Mouse (Mus musculus) neutrophil, adult 5-6 weeks (primary cell): ENCODE results near the gene Trak2. TPM values are rescaled to one million over a fixed set of nuclear protein-coding genes. Genes with fewer than 3 reads are reported as not detected.
"Not testable (repeated sequence)": the region's sequence is repeated elsewhere in the genome, so short reads cannot be mapped to it uniquely, and the experiment has no call there.

ENCODE experiments used
- ATAC-seq: fragments of 151-379, 151-347 bp; 2 replicates; pipeline ENCODE4 v1.8.0; 2017; ENCODE audit warnings: mild to moderate bottlenecking, moderate TSS enrichment; ENCODE audit not compliant: insufficient number of reproducible peaks, poor library complexity, low FRiP score, severe bottlenecking; ENCODE audit errors: extremely low read depth
- total RNA-seq: library from RNA; stranded (forward); fragments of 200-1000 nt; gene quantifications from 2 replicates; pipeline ENCODE4 v1.2.3, GENCODE M21; 2017

The Trak2 gene
- total RNA-seq, 1 experiment from 2014 or later: 61.7 TPM

DNA sequence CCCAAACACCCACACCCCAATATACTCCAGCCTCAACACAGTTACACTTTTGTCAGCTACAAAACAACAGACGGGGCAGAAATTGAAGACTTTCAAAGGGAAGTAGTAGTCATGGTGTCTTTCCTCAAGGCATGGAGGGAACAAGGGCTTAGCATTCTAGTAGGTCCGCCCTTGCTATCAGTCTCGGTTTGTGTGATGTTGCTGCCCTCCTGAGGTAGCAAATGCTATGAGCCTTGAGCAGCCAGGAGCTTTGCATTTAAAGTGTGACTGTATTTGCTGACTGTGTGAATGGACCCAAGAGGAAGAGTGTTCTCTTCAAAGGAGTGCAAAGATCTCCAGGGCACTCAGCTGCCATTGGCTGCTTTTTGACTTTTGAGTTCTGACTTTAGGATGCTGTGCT is 75.7 kb downstream of the Trak2 start:
- ATAC-seq: peak; percentile 93; the same call in 1 of the 2 replicates

DNA sequence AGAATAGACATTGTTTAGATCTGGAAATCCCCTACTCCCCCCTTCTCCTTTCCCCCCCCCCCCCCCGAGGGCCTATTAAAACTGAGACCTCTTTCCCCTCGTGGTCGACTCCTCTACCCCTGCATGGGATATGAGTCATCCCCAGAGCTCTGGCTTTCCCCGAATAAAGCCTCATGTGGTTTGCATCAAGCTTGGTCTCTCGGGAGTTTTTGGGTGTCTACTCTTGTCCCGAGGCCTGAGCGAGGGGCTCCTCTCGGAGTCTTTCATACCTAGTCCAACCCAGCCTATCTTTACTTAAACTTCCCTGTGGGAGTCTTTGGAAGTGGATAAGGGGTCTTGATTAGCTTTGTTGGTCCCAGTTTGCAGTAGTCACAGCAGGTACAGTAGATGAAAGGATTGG is 80.8 kb downstream of the Trak2 start:
- ATAC-seq: not testable (repeated sequence)

DNA sequence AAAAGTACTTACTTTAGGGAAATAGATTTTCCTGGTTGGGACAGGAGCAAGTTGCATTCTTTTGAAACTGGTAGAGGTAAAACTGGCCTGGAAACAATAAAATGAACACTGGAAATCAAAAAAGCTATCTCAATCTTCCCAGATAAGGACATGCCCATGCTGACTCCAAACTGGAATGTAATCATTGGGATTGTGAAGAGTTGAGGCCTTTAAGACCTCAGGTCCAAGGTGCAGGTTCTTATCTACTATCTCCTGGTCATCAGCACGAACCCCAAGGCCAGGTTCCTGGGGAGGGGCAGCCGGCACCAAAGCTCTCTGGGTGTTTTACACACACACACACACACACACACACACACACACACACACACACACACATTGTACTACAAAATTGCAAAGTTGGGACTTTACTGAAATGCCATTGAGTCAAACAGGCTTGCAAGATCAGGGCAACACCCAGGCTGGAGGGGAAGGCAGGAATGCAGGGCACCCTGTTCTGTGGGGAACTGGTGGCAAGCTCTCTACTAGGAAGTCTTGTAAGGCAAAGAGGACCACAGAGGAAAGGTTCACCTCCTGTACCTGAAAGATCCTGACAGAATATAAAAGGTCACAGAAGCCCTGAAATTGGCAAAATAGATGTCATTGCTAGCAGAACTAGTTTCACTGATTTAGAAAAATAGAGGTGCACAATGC is 81.6 kb downstream of the Trak2 start:
- not testable (repeated sequence) for ATAC-seq

DNA sequence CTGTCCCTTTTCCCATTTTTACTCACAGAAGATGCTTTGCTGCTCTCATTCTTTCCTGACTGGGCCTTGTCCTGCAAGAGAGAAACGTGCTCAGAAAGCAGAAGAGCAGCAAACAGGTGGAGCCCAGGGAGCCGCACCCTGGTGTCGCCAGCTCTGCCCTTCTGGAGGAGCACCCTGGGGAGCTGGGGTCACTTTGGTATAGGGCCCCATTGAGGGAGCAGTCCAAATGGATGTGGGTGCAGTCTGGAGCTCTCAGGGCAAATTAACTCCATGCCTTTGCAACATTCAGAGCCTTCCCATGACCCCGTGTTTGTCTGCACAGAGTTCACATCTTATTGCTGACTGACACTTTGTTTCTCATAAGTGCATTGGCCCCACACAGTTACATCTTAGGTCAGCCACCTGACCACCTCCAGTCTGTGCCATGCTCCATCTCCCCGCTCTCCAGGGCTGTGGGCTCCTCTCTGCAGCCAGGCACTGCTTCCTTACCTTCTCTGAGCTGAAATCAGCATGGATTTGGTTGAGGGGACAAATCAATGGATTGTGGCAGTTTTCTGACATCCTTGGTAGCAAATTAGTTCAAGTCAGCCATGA is 82.4 kb downstream of the Trak2 start:
- ATAC-seq: not testable (repeated sequence)

DNA sequence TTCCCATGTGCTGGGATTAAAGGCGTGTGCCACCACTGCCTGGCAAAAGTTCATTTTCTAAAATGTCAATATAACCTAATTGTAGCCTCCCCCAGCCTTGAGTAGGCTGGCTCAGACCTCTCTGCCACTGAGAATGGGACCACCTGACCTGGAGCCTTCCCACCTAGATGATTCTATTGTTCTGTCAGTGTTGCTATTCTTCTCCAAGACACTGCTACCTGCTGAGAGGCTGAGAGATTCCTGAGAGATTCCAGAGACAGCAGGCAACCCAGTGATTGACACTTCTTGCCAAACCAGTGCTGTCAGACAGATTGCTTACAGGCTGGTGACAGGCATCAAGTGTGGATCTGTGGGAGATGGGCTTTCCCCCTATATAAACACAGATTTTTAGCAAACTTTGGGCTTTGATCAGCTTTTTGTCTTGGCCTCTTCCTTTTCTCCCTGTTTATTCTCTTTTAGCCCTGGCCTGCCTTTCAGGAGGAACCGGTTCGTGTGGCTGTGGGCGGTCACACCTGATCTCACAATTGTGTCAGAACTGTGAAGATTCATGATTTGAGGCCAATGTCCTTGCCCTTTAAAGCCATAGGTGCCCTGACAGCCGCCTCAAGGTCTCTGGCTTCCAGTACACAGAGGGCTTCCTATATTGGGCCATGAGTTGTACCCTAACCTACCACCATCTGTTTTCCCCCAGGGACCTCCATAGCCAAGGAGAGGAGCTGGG is 83.2 kb downstream of the Trak2 start:
- no peak for ATAC-seq

DNA sequence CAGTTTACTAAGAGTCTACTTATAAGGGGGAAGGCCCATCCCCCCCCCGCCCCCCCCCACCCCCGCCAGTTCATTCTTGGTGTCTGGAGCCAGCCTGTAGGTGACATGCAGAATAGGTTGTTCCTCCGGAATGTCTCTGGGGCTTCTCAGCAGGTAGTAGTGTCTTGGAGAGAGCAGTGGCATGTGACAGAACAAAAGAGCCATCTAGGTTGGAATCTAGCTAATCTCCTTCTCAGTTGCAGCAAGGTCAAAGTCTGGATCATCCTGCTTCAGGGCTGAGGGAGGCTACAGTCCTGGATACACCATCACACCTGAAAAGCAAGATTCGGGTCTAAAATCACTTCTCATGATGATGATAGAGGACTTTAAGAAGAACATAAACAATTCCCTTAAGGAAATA is 87.6 kb downstream of the Trak2 start:
- ATAC-seq: no peak

DNA sequence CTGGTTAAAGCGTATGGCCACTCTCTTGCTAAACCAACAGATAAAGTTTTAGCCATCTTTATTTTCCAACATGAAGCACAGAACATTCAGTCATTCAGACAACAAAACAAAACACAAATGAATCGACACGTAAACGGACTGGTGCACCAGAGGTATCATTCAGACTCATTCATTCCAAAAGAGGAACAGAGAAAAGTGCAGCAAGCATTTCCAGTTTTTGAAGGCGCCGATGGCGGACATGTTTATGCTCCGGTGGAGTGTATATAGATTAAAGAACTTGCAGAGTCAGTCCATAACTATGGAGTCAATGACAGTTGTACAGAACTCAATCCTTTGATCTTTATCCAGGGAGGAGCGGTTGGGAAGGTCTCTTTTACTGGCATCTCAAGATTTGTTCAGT is 90.0 kb downstream of the Trak2 start:
- ATAC-seq: not testable (repeated sequence)

DNA sequence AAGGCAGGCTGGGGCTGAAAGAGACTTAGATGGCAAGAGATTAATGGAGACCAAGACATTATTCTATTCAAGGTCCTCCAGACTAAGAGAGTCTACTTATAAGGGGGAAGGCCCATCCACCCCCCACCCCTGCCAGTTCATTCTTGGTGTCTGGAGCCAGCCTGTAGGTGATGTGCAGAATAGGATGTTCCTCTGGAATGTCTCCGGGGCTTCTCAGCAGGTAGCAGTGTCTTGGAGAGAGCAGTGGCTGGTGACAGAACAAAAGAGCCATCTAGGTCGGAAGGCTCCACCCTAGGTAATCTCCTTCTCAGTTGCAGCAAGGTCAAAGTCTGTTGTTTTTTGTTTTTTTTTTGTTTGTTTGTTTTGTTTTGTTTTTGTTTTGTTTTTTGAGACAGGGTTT is 93.9 kb downstream of the Trak2 start:
- ATAC-seq: not testable (repeated sequence)

DNA sequence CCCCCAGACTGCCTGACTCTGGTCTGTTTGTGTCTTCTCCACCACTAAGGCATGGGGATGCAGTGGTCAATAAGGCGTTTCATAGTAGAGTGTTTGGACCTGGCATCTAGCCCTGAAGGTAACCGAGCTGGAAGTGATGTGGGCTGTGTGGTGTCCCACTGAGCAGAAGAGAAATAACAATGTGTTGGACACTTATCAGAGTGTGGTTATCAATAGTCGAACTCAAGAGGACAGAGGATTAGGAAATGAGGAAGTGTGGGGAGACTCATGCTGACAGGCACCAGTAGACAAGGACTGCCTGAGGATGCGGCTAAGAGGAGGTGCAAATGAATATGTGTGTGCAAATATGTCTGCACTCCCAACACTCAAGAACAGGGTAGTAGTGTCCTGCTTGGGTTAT is 96.7 kb downstream of the Trak2 start:
- ATAC-seq: peak; percentile 46; the same call in 1 of the 2 replicates

DNA sequence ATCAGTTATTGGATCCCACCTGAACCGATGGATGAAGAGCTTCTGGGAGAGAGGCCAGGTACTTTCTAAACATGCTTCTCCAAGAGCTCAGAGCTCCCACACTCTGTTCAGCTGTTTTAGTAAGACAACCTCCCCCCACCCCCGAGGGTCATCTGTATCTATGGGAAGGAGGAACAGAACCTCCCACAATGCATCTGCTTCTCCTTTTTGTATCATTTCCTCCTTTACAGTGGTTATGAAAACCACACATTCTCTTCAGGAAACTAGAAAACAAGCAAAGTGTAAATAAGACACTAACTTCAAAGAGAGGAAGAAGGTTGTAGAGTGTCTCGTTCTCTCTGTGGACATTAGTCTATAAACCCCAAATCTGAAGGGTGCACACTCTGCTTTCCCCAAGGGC is 112.6 kb downstream of the Trak2 start:
- peak; percentile 96 for ATAC-seq

DNA sequence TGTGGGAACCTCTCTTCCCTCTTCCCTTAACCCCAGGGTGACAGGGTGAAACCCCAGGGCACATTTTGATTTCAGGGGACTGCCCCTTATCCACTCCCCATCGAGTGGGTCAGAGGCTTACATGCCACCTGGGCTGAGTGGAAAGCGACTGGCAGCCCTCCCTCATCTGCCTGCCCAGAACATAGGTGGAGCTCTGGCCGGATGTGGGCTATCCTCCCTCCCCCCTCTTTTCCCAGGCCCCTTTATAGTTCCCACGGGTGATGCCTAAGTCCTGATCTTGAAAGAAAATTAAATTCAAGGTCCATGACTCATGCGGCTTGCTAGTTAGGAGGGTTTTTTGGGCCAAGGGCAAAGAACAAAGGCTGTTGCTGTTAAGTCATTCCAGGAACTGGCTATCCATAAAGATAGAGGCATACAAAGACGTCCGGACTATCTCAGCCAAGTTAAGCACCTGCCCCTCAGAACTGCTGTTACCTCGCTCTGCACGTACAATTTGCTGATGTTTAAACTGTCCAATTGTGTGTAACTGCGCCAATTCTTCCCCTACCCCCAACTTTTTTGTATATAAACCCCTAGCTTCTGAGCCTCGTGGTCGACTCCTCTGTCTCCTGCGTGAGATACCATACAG is 113.4 kb downstream of the Trak2 start:
- ATAC-seq: not testable (repeated sequence)

DNA sequence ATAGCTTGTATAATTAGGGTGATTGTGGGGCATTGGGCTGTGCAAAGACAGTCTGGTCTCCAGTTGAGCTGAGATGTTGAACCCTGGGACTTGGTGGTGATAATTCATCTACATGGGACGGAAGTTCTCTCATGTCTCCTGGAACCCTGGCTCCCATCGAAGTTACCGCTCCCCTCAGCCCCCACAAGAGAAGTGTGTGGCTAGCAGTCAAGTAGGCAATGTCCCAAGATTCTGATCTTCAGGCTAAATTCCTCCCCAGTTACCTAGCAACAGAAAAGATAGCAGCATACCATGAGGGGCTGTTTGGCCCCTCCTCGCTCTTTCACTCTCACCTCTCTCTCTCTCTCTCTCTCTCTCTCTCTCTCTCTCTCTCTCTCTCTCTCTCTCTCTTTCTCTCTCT is 114.1 kb downstream of the Trak2 start:
- not testable (repeated sequence) for ATAC-seq

DNA sequence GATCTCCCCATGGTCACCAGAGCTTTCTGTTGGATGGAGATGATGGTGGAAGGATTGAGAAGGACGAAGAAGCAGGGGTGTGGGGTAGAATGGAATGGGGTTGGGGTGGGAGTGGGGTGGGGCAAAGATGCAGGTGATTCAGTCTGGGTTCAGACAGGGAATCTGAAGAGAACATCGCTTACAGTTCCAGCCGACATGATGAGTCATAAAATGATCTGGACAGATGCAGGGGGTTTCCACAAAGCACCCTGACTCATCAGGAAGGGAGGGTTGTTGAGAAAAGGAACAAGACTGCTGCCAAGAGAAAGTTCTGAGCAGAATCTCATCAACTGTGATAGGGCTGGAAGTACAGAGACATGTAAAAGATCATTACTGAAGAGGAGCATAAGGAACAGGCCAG is 116.4 kb downstream of the Trak2 start:
- ATAC-seq: not testable (repeated sequence)

Other genes with a start within 250 kb of the Trak2 start
- 90.5 and 99.0 TPM in 2 replicates for gene Casp8, start 178.1 kb downstream of the Trak2 start, total RNA-seq
- 18.3 and 18.7 TPM in 2 replicates for gene Stradb, start 92 bp upstream of the Trak2 start, total RNA-seq
- gene C2cd6, start 121.5 kb upstream of the Trak2 start, total RNA-seq: not detected in 2 replicates
- 0.81 and 1.7 TPM in 2 replicates for gene Tmem237, start 147.0 kb upstream of the Trak2 start, total RNA-seq
- 0.61 and 1.5 TPM in 2 replicates for gene Mpp4, start 190.0 kb upstream of the Trak2 start, total RNA-seq